Mouse (Mus musculus) B cell, adult 62 days (primary cell): Measurements from ENCODE around the gene Fermt3. TPM values are rescaled to one million over a fixed set of nuclear protein-coding genes. Genes with fewer than 3 reads are reported as not detected.

Experiments
- total RNA-seq: library from RNA; stranded (reverse); gene quantifications from 4 replicates; pipeline ENCODE4 v1.2.4, GENCODE M21; 2023

Fermt3 gene
- 174 to 177 TPM (median 177 TPM) in 4 replicates for total RNA-seq

GRCm38 (mm10) chr19:7019191-7019590 lies at the start of gene Fermt3:
Fermt3 (minus strand) TSS chr19:7019469.

GRCm38 (mm10) chr19:7056248-7057087 lies 37.2 kb upstream of the Fermt3 start, which contains the start of gene Macrod1:
Macrod1 (plus strand) TSS chr19:7056810.

GRCm38 (mm10) chr19:7039841-7040636 lies 20.8 kb upstream of the Fermt3 start, which contains the start of gene Stip1:
Stip1 (minus strand) TSS chr19:7039967.

GRCm38 (mm10) chr19:6996006-6996405 lies 23.3 kb downstream of the Fermt3 start, which contains the start of the genes Nudt22 and Trpt1:
Nudt22 (minus strand) TSS chr19:6996117.
Trpt1 (plus strand) TSS chr19:6996131.

GRCm38 (mm10) chr19:6992011-6992858 lies 27.0 kb downstream of the Fermt3 start, which contains the start of gene Dnajc4:
Dnajc4 (minus strand) TSS chr19:6992572.

GRCm38 (mm10) chr19:6987061-6987903 lies 32.0 kb downstream of the Fermt3 start, which contains the start of gene Vegfb:
Vegfb (minus strand) TSS chr19:6987651.

GRCm38 (mm10) chr19:6980381-6981093 lies 38.7 kb downstream of the Fermt3 start, which contains the start of gene Fkbp2:
Fkbp2 (minus strand) TSS chr19:6980501.

GRCm38 (mm10) chr19:6975537-6976521 lies 43.4 kb downstream of the Fermt3 start, which contains the start of gene Plcb3:
Plcb3 (minus strand) TSS chr19:6976470.

GRCm38 (mm10) chr19:6974211-6975205 lies 44.8 kb downstream of the Fermt3 start, which contains the start of gene Ppp1r14b:
Ppp1r14b (plus strand) TSS chr19:6974968.

Other genes with a start within 250 kb of the Fermt3 start
- gene Rps6ka4, start 178.8 kb downstream of the Fermt3 start, total RNA-seq = 26.5 to 33.1 TPM (median 30.8 TPM) in 4 replicates
- gene Ccdc88b, start 161.3 kb downstream of the Fermt3 start, total RNA-seq = 19.8 to 33.4 TPM (median 24.6 TPM) in 4 replicates
- gene Trmt112, start 109.8 kb downstream of the Fermt3 start, total RNA-seq = 134 to 168 TPM (median 150 TPM) in 4 replicates
- 87.1 to 92.5 TPM (median 92.1 TPM) in 4 replicates for gene Prdx5, start 109.4 kb downstream of the Fermt3 start, total RNA-seq
- gene Esrra, start 97.7 kb downstream of the Fermt3 start, total RNA-seq = 51.8 to 58.5 TPM (median 55.3 TPM) in 4 replicates
- gene Catsperz, start 94.1 kb downstream of the Fermt3 start, total RNA-seq = not detected in 4 replicates
- gene Kcnk4, start 85.0 kb downstream of the Fermt3 start, total RNA-seq = 1.0 TPM in 1 of 4 replicates, not detected in the others
- 9.9 to 10.3 TPM (median 10.1 TPM) in 4 replicates for gene Bad, start 77.6 kb downstream of the Fermt3 start, total RNA-seq
- 17.0 to 21.0 TPM (median 18.9 TPM) in 4 replicates for gene Gpr137, start 77.0 kb downstream of the Fermt3 start, total RNA-seq
- gene Ppp1r14b, start 44.5 kb downstream of the Fermt3 start, total RNA-seq = 65.3 to 101 TPM (median 80.8 TPM) in 4 replicates
- 14.9 to 17.9 TPM (median 17.1 TPM) in 4 replicates for gene Plcb3, start 43.0 kb downstream of the Fermt3 start, total RNA-seq
- gene Fkbp2, start 39.0 kb downstream of the Fermt3 start, total RNA-seq = 23.9 to 26.2 TPM (median 24.8 TPM) in 4 replicates
- gene Vegfb, start 31.8 kb downstream of the Fermt3 start, total RNA-seq = 14.5 to 20.1 TPM (median 17.1 TPM) in 4 replicates
- gene Dnajc4, start 26.9 kb downstream of the Fermt3 start, total RNA-seq = 23.3 to 28.0 TPM (median 24.6 TPM) in 4 replicates
- 3.6 to 5.8 TPM (median 3.9 TPM) in 4 replicates for gene Nudt22, start 23.4 kb downstream of the Fermt3 start, total RNA-seq
- 4.9 to 6.3 TPM (median 5.6 TPM) in 4 replicates for gene Trpt1, start 23.3 kb downstream of the Fermt3 start, total RNA-seq
- 97.1 to 124 TPM (median 114 TPM) in 4 replicates for gene Stip1, start 20.5 kb upstream of the Fermt3 start, total RNA-seq
- 5.2 to 8.4 TPM (median 6.8 TPM) in 4 replicates for gene Macrod1, start 37.3 kb upstream of the Fermt3 start, total RNA-seq
- 0.09 TPM in 1 of 4 replicates, not detected in the others for gene Flrt1, start 86.3 kb upstream of the Fermt3 start, total RNA-seq
- 132 to 147 TPM (median 146 TPM) in 4 replicates for gene Otub1, start 186.8 kb upstream of the Fermt3 start, total RNA-seq
- 310 to 323 TPM (median 315 TPM) in 4 replicates for gene Cox8a, start 198.1 kb upstream of the Fermt3 start, total RNA-seq
- 50.2 to 60.6 TPM (median 57.0 TPM) in 4 replicates for gene Naa40, start 221.7 kb upstream of the Fermt3 start, total RNA-seq
- gene Rcor2, start 247.9 kb upstream of the Fermt3 start, total RNA-seq = 1.8 to 3.9 TPM (median 1.9 TPM) in 4 replicates